Mouse (Mus musculus): ENCODE results near the gene Tmem185b. TPM values are rescaled to one million over a fixed set of nuclear protein-coding genes. Genes with fewer than 3 reads are reported as not detected.

The Tmem185b gene
- polyA plus RNA-seq, 1 experiment from 2014 or later: 23.0 TPM

GRCm38 (mm10) chr1:119523826-119524225, 2.1 kb upstream of the Tmem185b start:
- H3K9ac ChIP-seq (replicated peaks): no peak overlapping the region
- no peak overlapping the region for H3K4me2 ChIP-seq (replicated peaks)
- no peak for ATAC-seq
- no peak overlapping the region for H3K27ac ChIP-seq
- no peaks in the 10 kb centered on the region for H3K27me3 ChIP-seq
- WGBS: 95% methylated on average over 7 of the region's 7 CpGs
- H3K4me1 ChIP-seq (replicated peaks): peaks cover 37% of the 10 kb centered on the region
- no peak overlapping the region for H3K4me3 ChIP-seq (replicated peaks)
- peaks cover 17% of the 10 kb centered on the region for H3K36me3 ChIP-seq
- 0 out of 2 replicates have a peak, but pooled peaks cover 3% of the 10 kb centered on the region for H3K9me3 ChIP-seq

GRCm38 (mm10) chr1:119525004-119525444, 936 bp upstream of the Tmem185b start:
- peak overlapping the region; percentile 82; the same call in 1 of the 2 replicates for H3K27ac ChIP-seq

GRCm38 (mm10) chr1:119530941-119531340, 5.0 kb downstream of the Tmem185b start:
- Histone ChIP-seq H3K9me3 (0 out of 2 replicates have a peak, but pooled peaks cover 8% of the 10 kb centered on the region), H3K4me3 (replicated peaks) (no peak overlapping the region), H3K4me1 (replicated peaks) (peaks cover 11% of the 10 kb centered on the region), H3K36me3 (peaks cover 31% of the 10 kb centered on the region), H3K4me2 (replicated peaks) (no peak overlapping the region), H3K27me3 (no peaks in the 10 kb centered on the region), H3K9ac (replicated peaks) (no peak overlapping the region), H3K27ac (no peak overlapping the region)
- 94% methylated on average over 13 of the region's 13 CpGs for WGBS
- no peak for ATAC-seq

More at GRCm38 (mm10) chr1:119525004-119525444, 936 bp upstream of the Tmem185b start:
- H3K4me2 ChIP-seq (replicated peaks): peak overlapping the region; percentile 83
- H3K9me3 ChIP-seq: 0 out of 2 replicates have a peak, but pooled peaks cover 8% of the 10 kb centered on the region
- no peak for ATAC-seq
- H3K4me3 ChIP-seq (replicated peaks): peak overlapping the region; percentile 70
- H3K36me3 ChIP-seq: peaks cover 28% of the 10 kb centered on the region
- H3K4me1 ChIP-seq (replicated peaks): peaks cover 37% of the 10 kb centered on the region
- WGBS: 12% methylated on average over 5 of the region's 5 CpGs
- H3K9ac ChIP-seq (replicated peaks): peak overlapping the region; percentile 83
- H3K27me3 ChIP-seq: no peaks in the 10 kb centered on the region

- Histone ChIP-seq H3K4me3 (replicated peaks) (no peak overlapping the region), H3K9me3 (0 out of 2 replicates have a peak, but pooled peaks cover 8% of the 10 kb centered on the region), H3K36me3 (peaks cover 29% of the 10 kb centered on the region), H3K4me2 (replicated peaks) (no peak overlapping the region), H3K4me1 (replicated peaks) (peaks cover 1% of the 10 kb centered on the region), H3K27ac (no peak overlapping the region), H3K27me3 (no peaks in the 10 kb centered on the region), H3K9ac (replicated peaks) (no peak overlapping the region)
- ATAC-seq: 0 out of 2 replicates have a peak, but pooled peaks have one; percentile 31
- WGBS: 97% methylated on average over 6 of the region's 6 CpGs
Measured at GRCm38 (mm10) chr1:119532165-119532564, 6.2 kb downstream of the Tmem185b start.

GRCm38 (mm10) chr1:119533093-119533805, 7.3 kb downstream of the Tmem185b start:
- H3K9ac ChIP-seq (replicated peaks): no peak overlapping the region
- H3K36me3 ChIP-seq: peaks cover 19% of the 10 kb centered on the region
- no peaks in the 10 kb centered on the region for H3K27me3 ChIP-seq
- ATAC-seq: peak; percentile 47; the same call in 1 of the 2 replicates
- H3K27ac ChIP-seq: no peak overlapping the region
- H3K4me3 ChIP-seq (replicated peaks): no peak overlapping the region
- 87% methylated on average over 18 of the region's 18 CpGs for WGBS
- no peak overlapping the region for H3K4me2 ChIP-seq (replicated peaks)
- no peaks in the 10 kb centered on the region for H3K4me1 ChIP-seq (replicated peaks)
- 0 out of 2 replicates have a peak, but pooled peaks cover 8% of the 10 kb centered on the region for H3K9me3 ChIP-seq

- H3K27ac ChIP-seq: no peak overlapping the region
- H3K9me3 ChIP-seq: no peaks in the 10 kb centered on the region
- no peak for ATAC-seq
- H3K4me1 ChIP-seq (replicated peaks): no peaks in the 10 kb centered on the region
- no peaks in the 10 kb centered on the region for H3K27me3 ChIP-seq
- 96% methylated on average over 5 of the region's 5 CpGs for WGBS
- no peak overlapping the region for H3K4me3 ChIP-seq (replicated peaks)
- no peak overlapping the region for H3K9ac ChIP-seq (replicated peaks)
- H3K36me3 ChIP-seq: peaks cover 8% of the 10 kb centered on the region
- no peak overlapping the region for H3K4me2 ChIP-seq (replicated peaks)
Measured at GRCm38 (mm10) chr1:119534341-119534740, 8.4 kb downstream of the Tmem185b start.

GRCm38 (mm10) chr1:119536122-119536521, 10.2 kb downstream of the Tmem185b start:
- Histone ChIP-seq H3K27me3 (no peaks in the 10 kb centered on the region), H3K9me3 (no peaks in the 10 kb centered on the region), H3K9ac (replicated peaks) (no peak overlapping the region), H3K4me2 (replicated peaks) (no peak overlapping the region), H3K27ac (no peak overlapping the region), H3K4me3 (replicated peaks) (no peak overlapping the region), H3K36me3 (0 out of 2 replicates have a peak, but pooled peaks cover under 1% of the 10 kb centered on the region), H3K4me1 (replicated peaks) (no peaks in the 10 kb centered on the region)
- WGBS: 91% methylated on average over 2 of the region's 2 CpGs
- no peak for ATAC-seq

- no peak overlapping the region for H3K27ac ChIP-seq
- no peaks in the 10 kb centered on the region for H3K4me1 ChIP-seq (replicated peaks)
- no peak overlapping the region for H3K4me3 ChIP-seq (replicated peaks)
- no peak overlapping the region for H3K9ac ChIP-seq (replicated peaks)
- H3K4me2 ChIP-seq (replicated peaks): no peak overlapping the region
- no peaks in the 10 kb centered on the region for H3K9me3 ChIP-seq
- WGBS: 95% methylated on average over 6 of the region's 6 CpGs
- no peaks in the 10 kb centered on the region; the same call in 1 of the 2 replicates for H3K36me3 ChIP-seq
- H3K27me3 ChIP-seq: no peaks in the 10 kb centered on the region
- no peak for ATAC-seq
Measured at GRCm38 (mm10) chr1:119537651-119538050, 11.7 kb downstream of the Tmem185b start.

GRCm38 (mm10) chr1:119539252-119539651, 13.3 kb downstream of the Tmem185b start:
- no peak for ATAC-seq
- Histone ChIP-seq H3K9ac (replicated peaks) (no peak overlapping the region), H3K4me1 (replicated peaks) (no peaks in the 10 kb centered on the region), H3K4me2 (replicated peaks) (no peak overlapping the region), H3K4me3 (replicated peaks) (no peak overlapping the region), H3K27ac (no peak overlapping the region), H3K9me3 (no peaks in the 10 kb centered on the region), H3K27me3 (no peaks in the 10 kb centered on the region), H3K36me3 (peaks cover 11% of the 10 kb centered on the region; the same call in 1 of the 2 replicates)
- WGBS: 82% methylated on average over 2 of the region's 2 CpGs

- H3K4me3 ChIP-seq (replicated peaks): no peak overlapping the region
- H3K36me3 ChIP-seq: peaks cover 18% of the 10 kb centered on the region
- WGBS: 90% methylated on average over 9 of the region's 9 CpGs
- H3K9me3 ChIP-seq: no peaks in the 10 kb centered on the region
- H3K4me1 ChIP-seq (replicated peaks): no peaks in the 10 kb centered on the region
- no peak overlapping the region for H3K27ac ChIP-seq
- no peak for ATAC-seq
- no peaks in the 10 kb centered on the region for H3K27me3 ChIP-seq
- no peak overlapping the region for H3K4me2 ChIP-seq (replicated peaks)
- H3K9ac ChIP-seq (replicated peaks): no peak overlapping the region
Measured at GRCm38 (mm10) chr1:119540836-119541557, 15.0 kb downstream of the Tmem185b start.

- no peak overlapping the region for H3K9ac ChIP-seq (replicated peaks)
- ATAC-seq: no peak
- no peaks in the 10 kb centered on the region for H3K9me3 ChIP-seq
- no peak overlapping the region for H3K4me2 ChIP-seq (replicated peaks)
- no peaks in the 10 kb centered on the region for H3K4me1 ChIP-seq (replicated peaks)
- H3K27ac ChIP-seq: no peak overlapping the region
- H3K27me3 ChIP-seq: no peaks in the 10 kb centered on the region
- peaks cover 23% of the 10 kb centered on the region for H3K36me3 ChIP-seq
- 87% methylated on average over 2 of the region's 3 CpGs for WGBS
- no peak overlapping the region for H3K4me3 ChIP-seq (replicated peaks)
Measured at GRCm38 (mm10) chr1:119541570-119541969, 15.6 kb downstream of the Tmem185b start.

GRCm38 (mm10) chr1:119543316-119543715, 17.4 kb downstream of the Tmem185b start:
- Histone ChIP-seq H3K4me1 (replicated peaks) (no peaks in the 10 kb centered on the region), H3K27ac (no peak overlapping the region), H3K4me2 (replicated peaks) (no peak overlapping the region), H3K4me3 (replicated peaks) (no peak overlapping the region), H3K9me3 (no peaks in the 10 kb centered on the region), H3K27me3 (no peaks in the 10 kb centered on the region), H3K36me3 (peaks cover 33% of the 10 kb centered on the region), H3K9ac (replicated peaks) (no peak overlapping the region)
- no peak for ATAC-seq
- 94% methylated on average over 6 of the region's 6 CpGs for WGBS
